Mouse (Mus musculus) E14TG2a.4 (cell line): ENCODE measurements around the gene Lrriq1.
A peak's percentile ranks its signal among the peaks of the same experiment; 100 is the strongest.

ENCODE experiments used
- H3K27me3 ChIP-seq: 2 replicates; pipeline ENCODE4 v1.6.1; 2014; ENCODE audit warnings: low read length, control low read depth; ENCODE audit not compliant: insufficient read depth
- H3K36me3 ChIP-seq: 2 replicates; pipeline ENCODE4 v1.6.1; 2014; ENCODE audit warnings: low read length, control low read depth; ENCODE audit not compliant: insufficient read depth
- H3K4me1 ChIP-seq: replicated peaks from 2 replicates; pipeline ENCODE4 v1.6.1; 2014; ENCODE audit warnings: low read depth, low read length, control low read depth
- H3K4me3 ChIP-seq: replicated peaks from 2 replicates; pipeline ENCODE4 v1.5.1; 2014; ENCODE audit warnings: mild to moderate bottlenecking, low read length
- H3K9me3 ChIP-seq: 2 replicates; pipeline ENCODE4 v1.6.1; 2014; ENCODE audit warnings: low read length, control low read depth
- CTCF ChIP-seq: conservative IDR thresholded peaks from 2 replicates; pipeline ENCODE4 v1.5.1; 2014; ENCODE audit warnings: low read length
- NANOG ChIP-seq: IDR thresholded peaks from 2 replicates; pipeline ENCODE4 v1.6.1; 2014; ENCODE audit warnings: borderline replicate concordance, low read length, mixed read lengths
- POU5F1 ChIP-seq: IDR thresholded peaks from 2 replicates; pipeline ENCODE4 v1.6.1; 2014; ENCODE audit warnings: low read length, borderline replicate concordance

Gene Lrriq1

DNA sequence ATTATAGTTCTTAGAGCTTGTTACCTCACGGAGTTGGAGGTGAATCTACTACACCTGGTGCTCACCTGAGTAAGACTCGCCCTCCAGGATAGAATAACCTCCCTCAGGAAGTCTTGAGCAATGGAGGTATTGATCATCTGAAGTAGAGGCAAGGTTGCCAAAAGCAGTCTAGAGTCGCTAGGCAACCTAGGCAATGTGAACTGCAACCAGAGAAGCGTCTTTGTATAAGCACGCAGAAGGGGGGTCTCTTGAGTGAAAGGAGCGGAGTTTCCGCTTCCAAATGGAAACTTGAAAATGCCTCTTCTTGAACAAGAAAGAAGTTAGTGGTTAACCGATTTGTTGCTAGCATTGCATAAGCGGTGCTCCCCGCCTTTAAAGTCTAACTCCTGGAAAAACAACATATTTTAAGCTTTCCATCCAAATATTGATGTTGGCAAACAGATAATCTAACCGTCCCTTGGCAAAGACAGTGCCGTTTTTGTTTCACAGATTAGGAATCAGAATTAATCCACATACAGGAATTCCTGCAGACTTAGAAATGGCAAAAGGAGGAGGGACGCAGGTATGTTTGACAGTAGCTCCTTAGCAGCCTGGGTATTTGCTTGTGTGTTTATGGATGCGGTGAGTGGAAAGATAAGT lies 201.0 kb downstream of the Lrriq1 start:
- Histone ChIP-seq H3K9me3 (no peaks in the 10 kb centered on the region), H3K27me3 (peaks cover 34% of the 10 kb centered on the region), H3K4me1 (peaks cover 13% of the 10 kb centered on the region), H3K4me3 (no peak overlapping the region), H3K36me3 (no peaks in the 10 kb centered on the region)
- TF ChIP-seq POU5F1 (no peak), CTCF (no peak), NANOG (no peak)

DNA sequence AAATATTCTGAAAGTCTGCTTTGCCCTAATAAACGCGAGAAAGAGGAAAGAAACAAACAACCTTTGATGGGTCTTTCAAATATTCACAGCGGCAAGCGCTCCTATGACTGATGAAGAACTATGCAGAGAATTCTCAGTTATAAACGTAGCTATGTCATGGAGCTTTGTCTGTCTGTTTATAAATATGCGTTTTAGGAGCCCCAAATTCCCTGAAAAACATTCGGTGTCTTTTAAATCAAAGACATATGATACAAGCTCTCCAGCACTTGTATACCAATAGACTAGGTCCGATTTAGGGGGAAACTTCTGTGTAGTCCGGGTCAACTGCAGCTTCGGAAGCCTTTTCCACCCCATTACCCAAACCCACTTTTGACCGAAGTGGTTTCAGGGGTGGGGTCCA lies 205.2 kb downstream of the Lrriq1 start:
- H3K4me1 ChIP-seq: peaks cover 27% of the 10 kb centered on the region
- no peaks in the 10 kb centered on the region for H3K36me3 ChIP-seq
- TF ChIP-seq NANOG (no peak), POU5F1 (no peak), CTCF (no peak)
- peaks cover 66% of the 10 kb centered on the region for H3K27me3 ChIP-seq
- no peak overlapping the region for H3K4me3 ChIP-seq
- no peaks in the 10 kb centered on the region for H3K9me3 ChIP-seq

DNA sequence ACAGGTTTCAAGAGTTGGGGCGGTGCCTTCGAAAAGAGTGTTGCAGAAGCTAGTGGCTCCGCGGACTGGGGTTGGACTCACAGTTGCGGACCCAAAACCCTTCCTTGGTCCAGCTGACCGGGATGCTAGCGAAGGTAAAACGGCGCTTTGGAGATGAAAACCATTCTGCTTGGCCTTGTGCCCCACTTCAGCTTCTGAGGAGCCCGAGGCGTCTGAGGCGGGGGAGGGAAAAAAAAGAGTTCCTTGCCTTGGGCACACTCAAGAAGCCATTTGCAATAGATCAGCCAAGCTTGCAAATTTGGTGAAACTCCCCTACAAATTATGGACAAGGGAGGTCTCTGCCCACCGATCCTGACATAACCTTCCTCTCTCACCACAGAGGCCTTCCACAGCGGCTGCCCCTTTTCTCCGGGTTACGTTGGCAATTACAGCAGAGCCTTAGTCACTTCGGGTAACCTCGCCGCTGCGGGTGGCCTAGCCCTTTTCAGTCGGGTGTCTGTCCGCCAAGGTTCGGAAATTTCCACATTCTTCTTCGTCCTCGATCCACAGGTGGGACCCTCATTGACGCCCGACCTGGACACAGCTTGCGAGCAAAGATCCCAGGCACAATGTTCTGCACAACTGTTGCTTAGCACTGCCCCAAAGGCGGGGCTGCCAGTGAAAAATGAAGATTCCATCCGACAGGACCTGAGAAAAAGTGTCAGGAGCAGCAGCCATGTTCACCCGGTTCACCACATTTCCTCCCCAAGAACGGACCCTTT lies 206.2 kb downstream of the Lrriq1 start, which contains the start of gene Alx1:
Alx1 (minus strand) TSS at position 486 of the 761 bp plus-strand sequence.
- Histone ChIP-seq H3K27me3 (peaks cover 65% of the 10 kb centered on the region), H3K9me3 (no peaks in the 10 kb centered on the region), H3K4me1 (peaks cover 19% of the 10 kb centered on the region), H3K36me3 (no peaks in the 10 kb centered on the region), H3K4me3 (peak within 1 kb of the TSS; percentile 49)
- TF ChIP-seq CTCF (no peak), NANOG (no peak), POU5F1 (no peak)

DNA sequence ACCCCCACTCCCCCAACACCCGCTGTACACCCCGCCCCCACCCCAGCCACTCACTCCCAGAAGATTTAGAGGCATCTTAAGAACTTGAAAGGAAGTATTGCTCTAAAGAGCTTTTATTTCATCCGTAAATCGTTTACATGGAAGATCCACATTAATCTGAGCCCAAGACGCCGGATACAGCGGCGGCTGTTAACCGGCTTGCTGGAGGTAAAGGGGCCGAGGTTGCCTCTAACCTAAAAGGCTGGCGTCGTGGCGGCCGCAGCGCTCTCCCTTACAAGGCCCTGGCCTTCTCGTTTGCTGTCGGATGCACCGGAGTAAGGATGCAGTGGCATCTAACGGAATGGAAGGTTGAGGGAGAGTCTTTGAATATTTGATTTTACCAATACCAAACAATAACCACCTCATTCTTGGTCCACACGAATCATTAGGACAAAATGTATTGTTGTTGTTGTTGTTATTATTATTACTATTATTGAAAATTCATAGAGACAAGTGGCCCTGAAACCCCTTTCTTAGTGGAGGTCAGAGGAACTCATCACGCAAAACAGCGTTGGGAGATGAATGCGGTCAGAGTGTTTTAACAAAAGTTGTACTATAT lies 206.9 kb downstream of the Lrriq1 start:
- Histone ChIP-seq H3K4me3 (peak overlapping the region; percentile 49), H3K36me3 (no peaks in the 10 kb centered on the region), H3K27me3 (peaks cover 65% of the 10 kb centered on the region), H3K4me1 (peaks cover 16% of the 10 kb centered on the region), H3K9me3 (no peaks in the 10 kb centered on the region)
- TF ChIP-seq POU5F1 (no peak), NANOG (no peak), CTCF (no peak)

DNA sequence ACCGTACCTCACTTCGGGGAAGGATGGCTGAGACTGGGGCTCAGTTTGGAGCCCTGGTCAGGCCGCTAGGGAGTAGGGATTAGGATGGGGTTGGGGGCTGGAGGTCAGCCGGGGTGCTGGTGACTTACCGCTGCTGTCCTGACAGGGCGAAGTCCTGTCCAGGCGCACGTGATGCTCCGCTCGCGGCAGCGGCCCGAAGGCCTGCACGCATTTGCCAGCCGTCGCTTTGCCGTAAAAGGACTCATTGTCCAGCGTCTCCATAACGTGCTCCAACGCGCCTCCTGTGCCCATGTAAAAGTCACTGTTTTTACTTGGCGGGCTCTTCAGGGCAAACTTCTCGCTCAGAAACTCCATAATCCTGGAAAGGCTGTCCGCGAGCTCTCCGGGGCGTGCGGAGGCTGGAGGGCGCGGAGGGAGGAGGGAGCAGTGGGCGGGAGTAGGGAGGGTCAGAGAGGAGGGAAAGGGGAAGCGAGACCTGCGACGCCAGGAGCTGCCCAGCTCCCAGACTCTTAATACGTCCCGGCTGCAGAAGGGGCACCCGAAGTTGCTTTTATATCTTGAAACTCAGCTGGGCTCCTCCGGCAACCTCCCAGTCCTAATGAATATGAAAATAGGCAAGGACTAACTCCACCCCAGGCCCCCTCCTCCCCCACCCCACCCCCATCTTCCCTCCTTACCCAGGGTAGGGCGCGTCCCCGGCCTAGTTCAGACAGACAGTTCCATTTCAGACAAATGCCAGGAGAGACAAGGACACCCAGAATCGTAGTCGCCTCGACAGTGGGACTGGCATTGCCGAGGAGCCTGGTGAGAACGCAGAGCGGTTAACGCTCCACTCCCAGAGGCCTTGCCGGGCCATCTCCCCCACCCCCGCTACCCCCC lies 207.6 kb downstream of the Lrriq1 start:
- Histone ChIP-seq H3K27me3 (peaks cover 65% of the 10 kb centered on the region), H3K9me3 (no peaks in the 10 kb centered on the region), H3K36me3 (no peaks in the 10 kb centered on the region), H3K4me3 (peak overlapping the region; percentile 74), H3K4me1 (peaks cover 16% of the 10 kb centered on the region)
- no peak for TF ChIP-seq POU5F1
- TF ChIP-seq NANOG: no peak
- no peak for TF ChIP-seq CTCF

DNA sequence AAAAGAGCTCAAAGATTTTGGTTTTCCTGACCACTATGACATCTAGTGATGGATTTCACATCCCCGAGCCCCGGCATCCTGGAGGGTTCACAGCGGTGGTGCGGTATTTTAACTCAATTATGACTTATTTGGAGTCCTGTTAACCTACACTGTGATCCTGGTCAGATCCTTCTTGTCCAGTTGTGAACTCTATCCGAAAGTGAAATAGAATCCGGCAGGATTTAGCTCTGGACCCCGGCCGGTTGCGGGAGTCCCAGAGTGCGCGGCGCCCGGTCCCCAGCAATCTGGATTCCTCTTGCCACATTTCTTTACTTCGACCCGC lies 208.2 kb downstream of the Lrriq1 start:
- Histone ChIP-seq H3K4me1 (peaks cover 16% of the 10 kb centered on the region), H3K36me3 (no peaks in the 10 kb centered on the region), H3K4me3 (peak overlapping the region; percentile 74), H3K9me3 (no peaks in the 10 kb centered on the region), H3K27me3 (peaks cover 60% of the 10 kb centered on the region)
- TF ChIP-seq NANOG: no peak
- TF ChIP-seq CTCF: no peak
- TF ChIP-seq POU5F1: no peak

DNA sequence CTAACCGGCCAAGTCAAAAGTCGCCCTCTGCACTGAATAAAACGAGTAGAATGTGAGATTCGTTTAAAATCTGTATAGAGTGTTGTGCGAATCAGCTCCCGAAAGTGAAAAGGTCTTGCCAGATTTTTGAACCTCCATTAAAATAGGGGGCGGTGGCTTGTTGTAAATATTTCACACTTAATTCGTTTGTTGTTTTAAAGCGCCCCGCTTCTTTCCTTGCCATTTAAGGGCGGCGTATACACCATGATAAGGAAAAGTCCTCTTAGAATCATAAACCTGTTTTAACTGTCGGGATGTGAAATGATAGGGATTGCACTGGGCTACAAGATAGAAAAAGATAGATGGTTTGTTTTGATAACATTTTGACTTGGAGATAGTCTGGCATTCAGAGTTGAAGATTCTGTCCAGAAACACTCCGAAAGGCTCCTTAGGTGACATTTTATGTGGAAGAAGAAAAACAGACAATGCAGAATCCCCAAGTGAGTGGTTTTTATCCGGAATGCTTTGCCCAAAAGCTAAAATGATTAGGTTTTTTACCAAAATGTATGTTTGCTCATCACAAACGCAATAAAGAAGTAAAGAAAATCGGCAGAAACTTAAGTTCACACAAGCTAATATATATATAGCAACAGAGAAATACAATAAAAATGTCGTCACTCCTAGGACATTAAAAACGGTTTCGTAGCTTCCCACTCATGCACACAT lies 208.7 kb downstream of the Lrriq1 start:
- TF ChIP-seq CTCF (no peak), POU5F1 (no peak), NANOG (no peak)
- Histone ChIP-seq H3K36me3 (no peaks in the 10 kb centered on the region), H3K4me3 (no peak overlapping the region), H3K4me1 (peaks cover 16% of the 10 kb centered on the region), H3K9me3 (no peaks in the 10 kb centered on the region), H3K27me3 (peaks cover 59% of the 10 kb centered on the region)
